Mouse (Mus musculus) kidney, adult 9 months (tissue): ENCODE measurements around the gene Bloc1s1.

Source experiments
- DNase-seq: peaks from one replicate; pipeline ENCODE4 v3.0.0; 2022

The Bloc1s1 gene

DNA sequence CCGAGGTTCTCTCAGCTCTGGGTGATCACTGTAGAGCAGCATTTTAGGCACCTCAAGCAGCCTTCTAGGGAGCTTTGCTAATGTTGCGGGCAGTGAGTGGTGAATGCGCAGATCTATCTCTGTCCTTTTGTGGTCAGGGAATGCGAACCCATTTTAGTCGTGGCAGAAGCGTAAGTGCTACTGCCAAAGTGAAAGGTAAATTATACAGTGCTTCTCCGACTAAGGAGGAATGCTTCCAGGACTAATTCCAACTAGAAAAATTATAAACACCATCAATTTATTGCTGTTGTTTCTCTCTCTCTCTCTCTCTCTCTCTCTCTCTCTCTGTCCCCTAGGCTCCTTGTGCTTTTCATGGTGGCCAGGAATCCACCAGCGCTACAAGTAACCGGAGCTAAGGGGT, at the start of gene Bloc1s1:
Gene Bloc1s1, minus strand, starts transcription at position 101 of the 400 bp plus-strand sequence.
- no peak for DNase-seq

DNA sequence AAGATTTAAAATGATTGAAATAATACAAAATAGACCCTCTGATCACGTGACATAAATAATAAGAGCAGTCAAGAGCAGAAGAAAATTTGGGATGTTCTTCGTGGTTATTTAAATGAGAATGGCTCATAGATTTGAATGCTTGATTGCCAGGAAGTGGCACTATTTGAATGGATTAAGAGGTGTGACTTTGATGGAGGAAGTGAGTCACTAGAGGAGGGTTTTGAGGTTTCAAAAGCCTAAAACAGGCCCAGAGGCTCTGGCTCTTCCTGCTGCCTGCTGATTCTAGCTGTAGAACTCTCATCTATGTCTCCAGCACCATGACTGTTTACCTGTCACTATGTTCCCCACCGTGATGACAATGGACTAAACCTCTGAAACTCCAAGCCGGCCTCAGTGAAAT, 49.0 kb upstream of the Bloc1s1 start:
- no peak for DNase-seq

DNA sequence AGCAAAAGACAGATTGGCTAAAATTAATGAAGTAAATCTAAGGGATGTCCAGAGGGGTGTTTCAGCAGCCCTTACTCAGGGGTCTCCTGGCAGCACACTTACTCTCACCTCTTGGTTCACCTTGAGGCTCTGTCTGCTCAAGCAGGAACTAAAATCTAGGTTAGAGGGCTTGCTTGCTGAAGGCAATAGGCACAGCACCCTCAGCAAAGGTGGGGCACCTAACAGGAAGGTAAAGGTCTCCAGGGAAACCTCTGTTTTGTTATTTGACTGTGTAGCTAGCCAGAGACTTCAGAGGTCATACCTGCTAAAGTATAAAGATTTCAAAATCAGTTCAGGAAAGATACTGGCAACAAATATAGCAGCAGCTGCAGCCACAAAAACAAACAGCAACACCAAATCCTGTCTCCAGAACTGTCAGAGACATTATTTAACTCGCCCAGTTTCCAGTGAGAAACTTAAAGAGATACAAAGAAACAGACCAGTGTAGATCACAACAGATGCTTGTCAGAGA, 47.0 kb upstream of the Bloc1s1 start:
- DNase-seq = no peak

DNA sequence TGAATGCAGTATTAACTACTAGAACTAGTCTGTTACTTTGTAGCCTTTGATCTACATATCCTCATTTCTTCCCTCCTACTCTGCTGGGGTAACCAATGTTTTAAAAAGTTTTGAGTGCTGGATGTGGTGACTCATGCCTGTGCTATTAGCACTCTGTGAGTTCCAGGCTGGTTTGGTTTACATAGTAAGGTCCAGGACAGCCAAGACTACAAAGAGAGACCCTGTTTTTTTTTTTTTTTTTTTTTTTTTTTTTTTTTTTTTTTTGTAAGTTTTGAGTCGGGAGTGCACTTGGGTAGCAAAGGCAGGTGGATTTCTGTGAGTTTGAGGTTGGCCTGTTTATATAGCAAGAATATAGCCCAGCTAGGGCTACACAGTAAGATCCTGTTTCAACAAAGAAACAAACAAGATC, 44.5 kb upstream of the Bloc1s1 start:
- DNase-seq = peak; percentile 38

DNA sequence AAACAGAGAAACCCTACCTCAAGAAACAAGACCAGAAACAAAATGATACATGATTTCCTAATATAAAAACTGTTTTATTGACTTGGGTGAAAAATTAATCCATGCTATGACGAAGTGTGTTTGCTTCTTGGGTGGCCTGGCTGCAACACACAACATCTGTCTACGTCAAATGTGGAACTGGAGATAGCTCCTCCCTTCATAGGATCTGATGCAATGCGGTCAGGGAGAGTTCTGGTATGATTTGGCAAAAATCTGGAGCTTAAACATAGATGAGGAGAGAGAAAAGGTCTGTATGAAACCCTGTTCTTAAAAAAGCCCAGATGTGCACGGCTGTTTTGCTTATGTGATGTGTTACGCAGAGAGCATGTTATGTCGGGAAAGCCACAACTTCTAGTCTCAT, 42.0 kb upstream of the Bloc1s1 start:
- no peak for DNase-seq

DNA sequence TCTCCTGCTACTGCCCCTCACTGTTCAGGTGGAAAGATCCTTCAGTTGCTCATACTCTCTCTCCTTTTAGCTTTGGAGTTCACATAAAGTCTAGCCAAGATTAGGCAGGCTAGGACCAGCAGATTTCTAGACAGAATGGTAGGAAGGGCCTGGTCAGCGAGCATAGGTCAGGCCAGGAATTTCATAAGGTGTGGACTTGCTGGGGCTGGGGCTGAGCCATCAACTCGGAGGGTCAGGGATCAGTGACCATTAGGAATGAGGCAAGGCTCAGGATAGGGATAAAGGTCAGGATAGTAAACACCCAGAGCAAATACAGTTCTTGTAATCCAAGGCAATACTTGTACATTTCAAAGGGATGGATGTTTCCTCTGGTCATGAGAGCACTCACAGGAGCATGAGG, 41.1 kb upstream of the Bloc1s1 start:
- DNase-seq = peak; percentile 87

DNA sequence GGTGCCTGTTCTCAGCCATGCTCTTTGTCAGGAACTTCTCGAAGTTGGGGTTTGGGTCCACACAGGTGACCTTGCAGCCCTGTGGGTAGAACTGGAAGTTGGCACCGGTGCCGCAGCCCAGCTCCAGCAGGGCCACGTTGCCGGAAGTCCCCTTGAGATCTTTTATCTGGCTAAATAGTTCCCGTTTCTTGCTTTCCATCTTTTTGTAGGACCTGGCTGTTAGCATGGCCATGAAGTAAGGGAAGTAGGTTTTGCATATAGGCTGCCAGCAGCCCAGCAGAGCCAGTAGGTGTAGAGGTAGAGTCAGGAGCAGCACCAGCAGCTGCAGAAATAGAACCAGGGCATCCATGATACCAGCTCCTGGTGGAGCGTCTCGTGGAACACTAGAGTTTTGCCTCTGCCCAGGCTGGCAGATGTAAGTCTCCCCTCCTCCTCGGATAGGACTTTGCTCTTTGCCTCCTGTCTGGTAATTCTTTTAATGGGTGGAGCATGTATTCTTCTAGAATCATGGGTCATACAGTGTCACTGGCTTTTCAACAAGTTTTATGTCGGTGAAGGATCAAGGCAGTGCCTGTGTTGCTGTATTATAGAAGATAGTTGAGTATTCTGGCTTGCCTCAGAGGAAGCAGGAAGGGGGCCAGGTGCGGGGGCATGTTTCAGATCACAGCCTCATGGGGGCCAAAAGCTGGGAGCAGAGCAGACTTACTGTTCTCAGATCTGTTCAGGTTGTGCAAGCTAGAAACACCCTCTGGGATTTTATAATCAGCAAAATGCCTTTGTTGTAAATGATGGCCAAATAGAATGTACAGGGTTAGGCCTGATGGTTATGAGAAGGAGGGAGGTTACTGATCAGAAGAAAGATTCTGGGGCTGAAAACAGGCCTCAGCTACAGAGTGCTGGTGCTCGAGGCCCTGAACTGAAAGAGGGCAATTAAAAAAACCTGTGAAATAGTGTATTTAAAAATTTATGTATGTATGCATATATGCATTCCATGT, 37.1 kb upstream of the Bloc1s1 start, which contains the start of gene Mettl7b:
Gene Mettl7b, minus strand, starts transcription at position 399 of the 995 bp plus-strand sequence.
- peak; percentile 90 for DNase-seq

DNA sequence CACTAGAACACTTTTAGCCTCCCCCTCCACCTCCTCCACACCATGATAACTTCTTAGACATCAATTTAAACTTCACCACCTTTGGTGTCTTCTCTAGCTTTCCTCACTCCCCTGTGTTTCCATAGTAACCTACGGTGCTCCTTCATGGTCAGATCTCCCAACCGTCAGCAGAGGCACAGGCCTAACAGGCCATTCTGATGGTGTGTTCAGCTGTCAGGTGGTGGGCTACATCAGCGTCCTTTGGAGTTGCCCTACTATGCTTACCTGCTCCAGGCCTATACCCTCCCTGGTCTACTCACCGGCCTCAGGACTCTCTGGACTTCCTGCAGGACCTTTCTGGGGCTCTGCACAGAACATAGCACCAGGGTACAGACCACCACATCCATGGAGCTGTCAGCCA, 36.3 kb upstream of the Bloc1s1 start:
- DNase-seq = no peak

DNA sequence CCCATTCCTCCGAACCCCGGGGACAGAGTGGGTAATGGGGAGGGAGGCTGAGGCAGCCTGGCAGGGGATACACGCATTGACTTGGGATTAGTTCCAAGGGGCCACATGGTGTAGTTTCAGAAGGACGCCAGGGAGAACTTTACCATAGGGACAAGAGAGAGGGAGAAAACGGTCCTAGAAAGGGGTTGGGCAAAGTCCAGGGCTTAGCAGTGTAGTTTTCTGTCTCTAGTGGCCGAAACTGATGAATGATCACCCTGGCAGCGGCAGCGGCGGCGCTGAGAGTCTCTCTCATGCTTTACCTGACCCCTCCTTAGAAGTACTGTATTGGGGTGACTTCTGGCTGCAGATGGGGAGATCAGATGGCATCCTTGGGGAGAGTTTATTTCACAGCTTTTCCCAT, 34.5 kb upstream of the Bloc1s1 start:
- DNase-seq = peak; percentile 49

DNA sequence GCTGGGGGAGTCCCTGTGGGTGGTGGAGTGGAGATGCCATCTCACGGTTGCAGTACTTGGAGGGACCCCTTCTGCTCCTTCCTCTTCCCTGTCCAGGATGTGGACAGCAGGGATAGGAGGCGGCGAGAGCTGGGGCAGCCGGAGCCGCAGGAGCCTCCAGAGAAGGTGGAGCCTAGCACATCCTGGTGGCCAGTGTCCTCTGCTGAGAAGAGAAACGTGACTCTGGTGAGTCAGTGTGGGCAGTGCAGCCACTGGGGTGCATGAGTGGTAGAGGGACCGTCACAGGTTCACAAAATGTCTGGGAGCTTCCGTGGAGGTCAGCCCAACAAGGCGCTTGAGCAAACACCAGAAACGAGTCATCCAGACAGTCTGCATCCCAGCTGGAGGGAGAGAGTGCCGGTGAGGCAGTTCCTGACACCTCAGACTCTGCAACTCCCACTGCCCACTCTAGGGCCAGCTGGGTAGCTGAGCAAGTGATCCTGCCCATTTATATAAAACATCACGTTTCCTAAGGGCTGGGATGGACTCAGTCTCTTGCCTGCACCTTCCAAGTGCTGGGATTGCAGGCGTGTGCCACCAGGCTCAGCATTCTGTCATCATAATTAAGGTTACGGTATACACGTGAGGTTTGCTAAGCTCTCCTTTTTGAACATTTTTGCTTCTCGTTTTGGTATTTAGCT, 26.5 kb upstream of the Bloc1s1 start:
- no peak for DNase-seq

DNA sequence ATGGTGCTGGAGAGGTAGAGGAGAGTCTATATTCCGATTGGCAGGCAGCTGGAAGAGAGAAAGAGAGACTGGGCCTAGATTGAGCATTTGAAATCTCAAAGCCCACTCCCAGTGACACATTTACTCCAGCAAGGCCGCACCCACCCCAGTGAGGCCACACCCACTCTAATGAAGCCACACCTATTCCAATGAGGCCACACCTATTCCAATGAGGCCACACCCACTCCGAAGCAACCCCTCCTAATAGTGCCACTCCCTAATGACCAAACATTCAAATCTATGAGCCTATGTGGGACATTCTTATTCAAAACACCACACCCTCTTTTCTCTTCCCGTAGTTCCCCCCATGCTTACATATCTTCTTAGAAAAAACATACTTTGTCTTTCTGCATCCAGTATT, 23.7 kb upstream of the Bloc1s1 start:
- no peak for DNase-seq

DNA sequence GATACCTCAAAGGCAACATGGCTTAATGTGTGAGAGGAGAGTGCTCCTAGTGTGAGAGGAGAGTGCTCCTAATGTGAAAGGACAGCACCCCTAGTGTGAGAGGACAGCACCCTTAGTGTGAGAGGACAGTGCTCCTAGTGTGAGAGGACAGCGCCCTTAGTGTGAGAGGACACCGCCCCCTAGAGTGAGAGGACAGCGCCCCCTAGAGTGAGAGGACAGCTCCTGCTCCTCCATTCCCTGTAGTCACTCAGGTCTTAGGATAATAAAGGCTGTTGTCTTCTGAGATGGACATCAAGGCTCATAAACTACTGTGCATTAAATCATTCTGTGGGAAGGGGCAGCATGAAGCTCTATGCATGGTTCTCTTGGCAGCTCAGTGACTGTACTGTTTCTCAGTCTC, 21.8 kb upstream of the Bloc1s1 start:
- DNase-seq = peak; percentile 75

DNA sequence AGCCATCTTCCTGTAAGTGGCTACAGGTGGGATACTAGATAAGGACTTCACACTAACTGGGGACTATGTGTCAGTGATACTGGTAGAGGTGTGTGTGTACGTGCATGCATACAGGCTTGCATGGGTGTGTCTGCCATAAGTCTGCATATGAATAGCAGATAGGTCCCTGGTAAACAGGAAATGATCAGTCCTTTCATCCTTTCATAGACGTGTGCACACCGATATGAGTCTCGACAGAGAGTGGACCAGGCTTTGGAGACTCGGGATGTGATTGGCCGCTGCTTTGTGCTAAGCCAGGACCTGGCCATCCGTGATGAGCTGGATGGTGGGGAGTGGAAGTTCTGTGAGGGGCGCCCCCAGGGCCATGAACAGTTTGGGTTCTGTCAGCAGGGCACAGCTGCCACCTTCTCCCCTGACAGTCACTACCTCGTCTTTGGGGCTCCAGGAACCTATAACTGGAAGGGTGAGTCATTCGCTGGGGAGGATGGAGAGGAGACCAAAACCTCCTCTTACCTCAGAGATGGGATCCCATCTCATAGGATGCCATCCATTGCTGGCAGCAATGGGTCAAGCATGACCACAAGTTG, 16.7 kb upstream of the Bloc1s1 start:
- DNase-seq = no peak

DNA sequence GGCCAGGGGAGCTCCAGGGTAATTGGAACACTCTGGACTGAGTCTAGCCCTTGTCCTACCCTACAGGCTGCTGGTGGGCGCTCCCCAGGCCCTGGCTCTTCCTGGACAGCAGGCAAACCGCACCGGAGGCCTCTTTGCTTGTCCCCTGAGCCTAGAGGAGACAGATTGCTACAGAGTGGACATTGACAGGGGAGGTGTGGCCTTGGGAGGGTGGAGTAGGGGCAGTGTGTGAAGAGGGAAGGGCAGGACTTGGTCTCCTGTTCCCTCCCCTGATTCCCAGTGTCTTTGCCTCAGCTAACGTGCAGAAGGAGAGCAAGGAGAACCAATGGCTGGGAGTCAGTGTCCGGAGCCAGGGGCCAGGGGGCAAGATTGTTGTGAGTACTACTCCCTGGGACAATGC, 15.1 kb upstream of the Bloc1s1 start:
- DNase-seq = peak; percentile 69

DNA sequence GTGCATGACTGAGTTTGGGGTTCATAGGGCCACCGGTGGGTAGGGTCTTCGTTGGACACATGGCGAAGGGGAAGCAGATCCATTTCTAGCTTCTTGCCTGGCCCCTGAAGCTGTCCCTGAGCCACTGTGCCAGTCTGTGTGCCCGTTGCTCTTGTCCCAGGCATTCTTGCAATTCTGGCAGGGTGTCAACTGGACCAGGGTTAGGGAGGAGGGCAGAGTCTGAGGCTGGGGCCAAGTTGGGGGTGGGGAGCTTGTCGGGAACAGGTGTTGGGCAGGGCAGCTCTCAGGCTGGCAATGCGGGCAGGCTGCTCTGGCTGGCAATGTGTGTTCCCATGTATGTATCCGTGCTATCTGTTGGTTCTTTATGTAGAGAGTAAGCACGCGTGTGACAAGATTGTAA, 14.6 kb upstream of the Bloc1s1 start:
- DNase-seq = peak; percentile 95

DNA sequence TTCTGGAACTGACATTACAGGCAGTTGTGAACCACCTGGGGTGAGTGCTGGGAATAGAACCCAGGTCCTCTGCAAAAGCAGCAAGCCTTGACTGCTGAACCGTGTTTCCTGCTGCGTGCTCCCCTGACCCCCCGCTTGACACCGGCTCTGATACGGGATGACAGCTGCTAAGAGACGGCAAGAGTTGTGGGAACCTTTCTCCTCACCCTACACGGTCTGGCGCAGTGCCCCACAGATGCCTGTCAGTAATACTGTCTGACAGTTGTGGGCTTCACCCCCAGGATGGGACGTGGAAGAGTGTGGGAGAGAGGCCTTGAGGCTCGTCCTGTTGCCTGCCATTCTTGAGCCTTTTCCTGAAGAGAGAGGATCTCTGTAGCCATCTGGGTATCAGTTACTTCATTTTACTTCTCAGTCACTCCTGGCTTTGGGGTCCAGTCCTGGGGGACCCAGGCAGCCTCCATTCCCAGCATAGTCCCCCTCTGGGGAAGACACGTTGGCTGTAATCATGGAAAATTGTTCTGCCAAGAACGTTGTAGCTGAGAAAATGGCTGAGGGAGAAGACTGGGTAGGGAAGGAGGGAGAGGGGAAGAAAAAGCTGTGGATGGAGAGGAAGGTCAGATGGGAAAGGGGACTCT, 14.0 kb upstream of the Bloc1s1 start:
- no peak for DNase-seq

DNA sequence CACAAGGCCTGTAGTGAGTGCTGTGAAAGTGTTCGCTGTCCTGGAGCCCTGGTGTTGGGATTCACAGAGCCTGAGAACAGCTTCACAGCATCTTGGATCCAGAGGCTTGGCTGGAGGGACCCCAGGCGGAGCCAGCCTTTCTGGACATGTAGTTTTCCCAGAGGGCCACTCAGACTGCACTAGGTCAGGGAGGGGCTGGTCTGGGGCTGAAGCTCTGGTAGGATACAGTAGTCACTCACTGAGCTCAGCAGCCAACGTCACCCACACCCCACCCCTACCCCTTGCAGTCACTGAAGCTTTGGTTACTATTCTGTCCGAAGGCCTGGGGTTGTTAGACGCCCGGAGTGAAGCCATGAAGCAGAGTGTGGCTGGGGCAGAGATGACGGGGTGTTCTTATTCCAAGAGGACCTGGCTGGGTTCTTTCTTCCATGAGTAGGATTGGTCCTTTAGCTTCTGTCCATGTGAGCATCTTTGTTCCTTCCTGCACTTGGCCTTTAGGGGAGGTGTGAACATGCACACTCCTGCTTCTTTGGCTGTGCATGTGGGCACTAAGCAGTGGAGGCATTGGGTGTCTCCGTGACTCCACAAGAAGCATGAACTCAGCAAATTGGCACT, 12.1 kb upstream of the Bloc1s1 start:
- DNase-seq = no peak

DNA sequence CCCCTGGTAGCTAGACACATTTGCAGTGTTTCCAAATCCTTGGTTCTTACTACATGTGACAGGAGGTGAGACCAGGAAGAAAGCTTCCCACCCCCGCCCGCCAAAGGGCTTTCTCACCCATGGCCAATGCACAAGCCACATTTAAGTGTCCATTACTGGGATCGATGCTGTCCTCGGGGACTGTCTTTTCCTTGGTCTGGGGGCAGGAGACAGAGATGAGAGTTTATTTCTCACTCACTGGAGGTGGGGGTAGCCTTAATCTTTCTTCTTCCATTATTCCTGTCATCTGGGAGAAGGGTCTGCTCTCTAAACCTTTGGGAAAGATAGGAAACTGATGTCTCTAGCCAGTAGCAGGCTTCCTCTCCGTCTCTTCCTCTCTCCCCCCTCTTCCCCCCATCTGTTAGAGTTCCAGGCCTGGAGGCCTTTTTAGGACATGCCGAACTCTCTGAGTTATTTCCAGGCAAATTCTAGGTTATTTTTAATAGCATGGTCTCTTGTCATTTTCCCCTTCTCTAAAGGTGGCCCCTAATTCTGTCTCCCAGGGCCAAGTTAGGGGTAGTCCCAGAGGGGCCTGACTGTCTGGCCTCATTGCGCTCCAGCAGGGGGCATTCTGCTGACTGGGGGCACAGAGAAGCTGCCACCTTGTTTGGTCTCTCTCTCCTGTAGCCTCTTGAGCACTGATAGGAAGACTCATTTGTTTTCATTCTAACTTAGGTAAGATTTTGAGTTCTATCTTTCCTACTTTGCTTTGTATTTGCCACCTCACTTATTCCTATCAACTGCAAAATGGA, 11.4 kb upstream of the Bloc1s1 start:
- DNase-seq = no peak

DNA sequence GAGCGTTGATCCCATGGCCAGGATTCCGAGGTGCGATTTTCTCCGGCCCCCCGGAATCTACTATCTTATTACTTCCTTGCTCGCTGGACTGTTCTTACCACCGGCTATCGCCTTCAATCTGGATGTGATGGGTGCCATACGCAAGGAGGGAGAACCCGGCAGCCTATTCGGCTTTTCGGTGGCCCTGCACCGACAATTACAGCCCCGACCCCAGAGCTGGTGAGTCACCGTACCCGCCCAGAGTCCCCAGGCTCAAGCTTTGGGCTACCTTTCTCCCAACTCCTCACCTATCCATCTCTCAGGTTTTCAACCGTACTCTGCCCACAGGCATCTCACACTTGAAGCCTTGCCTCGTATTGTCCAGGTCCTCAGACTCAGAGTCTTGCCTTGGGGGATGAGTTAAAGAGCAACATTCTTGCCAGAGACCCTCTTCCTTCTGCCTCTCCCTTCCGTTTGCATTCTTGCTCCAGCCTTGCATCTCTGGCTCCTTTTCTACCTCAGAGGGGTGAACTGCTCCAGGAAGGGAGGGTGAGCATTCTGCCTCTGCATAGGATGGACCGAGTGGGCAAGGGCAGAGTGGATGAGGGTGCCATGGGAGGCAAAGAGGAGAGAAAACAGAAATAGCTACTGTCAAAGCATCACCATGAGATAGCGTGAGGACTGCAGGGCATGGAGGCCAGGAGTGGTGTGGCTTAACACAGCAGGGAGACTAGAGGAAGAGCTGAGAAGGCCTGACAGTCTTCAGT, 10.3 kb upstream of the Bloc1s1 start:
- DNase-seq = no peak

DNA sequence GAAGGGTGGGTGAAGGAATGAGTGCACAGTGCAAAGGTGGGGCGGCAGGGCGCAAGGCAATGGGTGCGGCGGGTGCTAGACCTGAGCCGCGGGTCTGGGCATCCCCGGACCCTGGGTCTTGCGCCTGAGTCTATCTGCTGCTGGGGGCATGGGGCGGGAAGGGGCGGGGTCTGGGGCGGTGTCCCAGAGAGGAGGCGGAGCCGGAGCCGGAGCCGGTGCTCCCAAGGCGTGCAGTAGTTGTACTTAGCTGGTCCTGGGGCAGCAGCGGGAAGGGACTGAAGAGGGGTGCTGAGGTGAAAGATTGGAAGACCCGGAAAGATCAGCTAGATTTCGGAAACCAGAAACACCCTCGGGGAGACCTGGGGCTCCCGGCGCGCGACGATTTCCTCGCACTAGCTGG, 9.7 kb upstream of the Bloc1s1 start, which contains the start of gene Itga7:
Gene Itga7, plus strand, starts transcription at position 245 of the 400 bp plus-strand sequence.
- DNase-seq = no peak

DNA sequence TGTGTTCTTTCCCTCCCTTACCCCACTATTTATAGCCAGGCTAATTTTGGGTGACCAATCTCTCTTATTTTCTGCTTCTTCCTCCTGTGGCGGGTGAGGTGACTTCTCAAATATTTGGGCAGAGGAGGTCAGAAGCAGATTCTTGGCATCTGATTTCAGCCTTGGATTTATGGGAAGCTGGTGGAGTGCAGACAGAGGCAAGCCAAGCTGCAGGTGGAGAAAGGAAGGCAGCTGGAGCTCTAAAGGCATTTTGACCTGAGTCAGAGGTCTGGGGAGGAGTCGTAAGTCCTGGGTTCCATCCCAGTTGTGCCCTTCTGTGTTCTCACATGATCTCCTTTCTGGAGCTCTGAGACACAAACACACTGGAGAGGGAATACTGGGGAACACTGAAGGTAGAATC, 7.6 kb upstream of the Bloc1s1 start:
- no peak for DNase-seq
